Mouse (Mus musculus) hindbrain, embryonic 15.5 days (tissue): ENCODE data around the gene Itga10. TPM values are rescaled to one million over a fixed set of nuclear protein-coding genes. Genes with fewer than 3 reads are reported as not detected.
A peak's percentile ranks its signal among the peaks of the same experiment; 100 is the strongest.

Experiments
- ATAC-seq: fragments of 200-750 bp; cut with Nextera tagmentation; 2 replicates; pipeline ENCODE4 v1.8.0; 2017; ENCODE audit warnings: low read depth, moderate number of reproducible peaks, moderate TSS enrichment; ENCODE audit not compliant: low FRiP score
- H3K27ac ChIP-seq: fragments of 300-500 bp; sonication (generic); replicated peaks from 2 replicates; pipeline ENCODE4 v1.5.1; 2015; ENCODE audit warnings: mild to moderate bottlenecking, inconsistent platforms
- H3K27me3 ChIP-seq: fragments of 300-500 bp; sonication (generic); 2 replicates; pipeline ENCODE4 v1.6.1; 2015; ENCODE audit warnings: control low read depth, inconsistent platforms
- H3K36me3 ChIP-seq: fragments of 300-500 bp; sonication (generic); 2 replicates; pipeline ENCODE4 v1.6.1; 2015; ENCODE audit warnings: control low read depth, inconsistent platforms
- H3K4me1 ChIP-seq: fragments of 300-500 bp; sonication (generic); replicated peaks from 2 replicates; pipeline ENCODE4 v1.6.1; 2015; ENCODE audit warnings: control low read depth, inconsistent platforms
- H3K4me2 ChIP-seq: fragments of 300-500 bp; sonication (generic); 2 replicates; pipeline ENCODE4 v1.6.1; 2015; ENCODE audit warnings: moderate library complexity, mild to moderate bottlenecking, inconsistent platforms
- H3K4me3 ChIP-seq: fragments of 300-500 bp; sonication (generic); 2 replicates; pipeline ENCODE4 v1.5.1; 2015; ENCODE audit warnings: mild to moderate bottlenecking, inconsistent platforms
- H3K9ac ChIP-seq: fragments of 300-500 bp; sonication (generic); 2 replicates; pipeline ENCODE4 v1.6.1; 2015; ENCODE audit warnings: inconsistent platforms
- H3K9me3 ChIP-seq: fragments of 300-500 bp; sonication (generic); 2 replicates; pipeline ENCODE4 v1.6.1; 2016; ENCODE audit warnings: control low read depth, inconsistent platforms
- WGBS: fragments of 180-500 bp; shearing (Covaris S2); methylation state at CpG from one replicate; pipeline ENCODE4 v1.1.7; 2015; 5-methylcytosine and 5-hydroxymethylcytosine counted together
- polyA plus RNA-seq: library from polyadenylated mRNA; unstranded; fragments of >200 nt; fragmentation: Nextera tagmentation; extraction: Ambion mirVana; gene quantifications from 2 replicates; pipeline ENCODE4 v1.2.1, GENCODE M21; 2015

Itga10 gene
- 1.1 and 1.4 TPM in 2 replicates for polyA plus RNA-seq

GRCm38 (mm10) chr3:96645018-96645649 is at the start of gene Itga10:
Itga10 (plus strand) TSS chr3:96645584.
- no peaks in the 10 kb centered on the region for H3K27me3 ChIP-seq
- H3K36me3 ChIP-seq = peaks cover 22% of the 10 kb centered on the region
- WGBS = 65% methylated on average over 7 of the region's 7 CpGs
- H3K9ac ChIP-seq = no peak within 1 kb of the TSS
- H3K27ac ChIP-seq = no peak within 1 kb of the TSS
- no peaks in the 10 kb centered on the region for H3K9me3 ChIP-seq
- H3K4me3 ChIP-seq = no peak within 1 kb of the TSS
- H3K4me2 ChIP-seq = no peak within 1 kb of the TSS
- H3K4me1 ChIP-seq = no peaks in the 10 kb centered on the region
- no peak for ATAC-seq

DNA sequence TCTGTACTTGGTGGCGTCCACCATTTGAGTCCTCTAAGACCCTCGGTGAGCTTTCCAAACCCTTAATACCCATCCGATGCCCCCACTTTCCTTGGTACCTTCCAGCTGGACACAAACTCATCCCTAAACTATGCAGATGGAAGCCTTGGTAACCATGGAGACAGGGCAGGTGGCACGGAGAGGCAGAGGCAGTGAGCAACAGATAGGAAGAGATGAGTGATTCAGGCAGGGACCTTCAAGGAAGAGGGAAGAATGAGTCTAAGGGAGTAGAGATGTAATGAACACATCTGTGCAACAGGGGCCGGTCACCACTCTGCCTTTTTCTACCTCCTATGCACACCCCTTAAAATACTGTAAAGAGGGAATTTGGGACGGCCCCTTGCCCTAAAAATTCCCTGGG is 49.7 kb upstream of the Itga10 start:
- H3K9ac ChIP-seq = peak overlapping the region; percentile 70; the same call in 1 of the 2 replicates
- WGBS = 23% methylated on average over 6 of the region's 6 CpGs
- H3K36me3 ChIP-seq = no peaks in the 10 kb centered on the region
- H3K4me1 ChIP-seq = peaks cover 67% of the 10 kb centered on the region
- H3K4me2 ChIP-seq = peak overlapping the region; percentile 99
- H3K4me3 ChIP-seq = peak overlapping the region; percentile 52
- peak overlapping the region; percentile 75 for H3K27ac ChIP-seq
- no peaks in the 10 kb centered on the region for H3K27me3 ChIP-seq
- ATAC-seq = no peak
- no peaks in the 10 kb centered on the region for H3K9me3 ChIP-seq

DNA sequence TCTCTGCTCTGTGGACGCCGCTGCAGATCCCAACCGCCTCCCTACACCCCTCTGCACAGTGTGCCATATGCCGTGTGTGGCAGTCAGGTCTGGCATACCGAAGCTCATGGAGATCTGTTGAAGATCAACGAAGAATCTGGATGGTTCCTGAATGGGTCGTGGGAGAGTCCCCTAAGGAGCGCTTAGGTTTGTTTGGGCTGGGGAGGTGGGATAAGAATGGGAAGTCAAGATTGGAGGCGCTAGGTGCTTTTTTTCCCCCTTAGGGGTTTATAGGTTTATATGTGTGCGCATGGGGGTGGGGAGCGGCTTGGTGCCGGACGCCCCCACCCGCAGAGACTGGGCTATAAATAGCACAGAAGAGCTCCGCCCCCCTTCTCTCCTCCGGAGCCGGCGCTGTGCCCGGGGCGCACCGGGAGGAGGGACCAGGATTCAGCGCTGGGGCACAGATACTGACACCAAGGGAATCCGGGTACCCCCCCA is 49.1 kb upstream of the Itga10 start, which contains the start of gene Ankrd34a:
Gene Ankrd34a, plus strand, starts transcription at position 409 of the 480 bp plus-strand sequence.
- Histone ChIP-seq H3K4me2 (peak within 1 kb of the TSS; percentile 99), H3K27ac (peak within 1 kb of the TSS; percentile 75), H3K4me1 (peaks cover 68% of the 10 kb centered on the region), H3K36me3 (no peaks in the 10 kb centered on the region), H3K9me3 (no peaks in the 10 kb centered on the region), H3K9ac (peak within 1 kb of the TSS; percentile 70), H3K4me3 (peak within 1 kb of the TSS; percentile 52), H3K27me3 (no peaks in the 10 kb centered on the region)
- 2% methylated on average over 17 of the region's 23 CpGs for WGBS
- ATAC-seq = no peak

DNA sequence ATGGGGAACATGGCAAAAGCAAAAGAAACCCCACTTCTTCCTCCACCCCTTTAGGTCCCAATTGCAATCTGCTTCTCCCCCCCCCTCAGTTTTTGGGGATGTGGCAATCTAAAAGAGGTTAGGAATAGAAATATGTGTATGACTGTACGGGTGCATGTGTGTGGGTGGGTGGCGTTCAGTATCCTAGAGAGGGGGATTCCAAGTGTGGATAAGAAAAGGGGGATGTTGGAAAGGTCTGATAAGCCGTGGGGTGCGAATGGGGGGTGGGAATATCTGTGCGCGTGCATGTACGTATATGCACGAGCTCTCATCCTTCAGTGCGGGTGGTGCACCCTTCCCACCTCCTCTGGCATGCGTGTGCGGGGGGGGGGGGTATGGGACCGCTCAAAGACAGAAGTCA is 48.5 kb upstream of the Itga10 start:
- 0% methylated on average over 10 of the region's 12 CpGs for WGBS
- peaks cover 71% of the 10 kb centered on the region for H3K4me1 ChIP-seq

GRCm38 (mm10) chr3:96597435-96597891 is 47.9 kb upstream of the Itga10 start:
- H3K27me3 ChIP-seq = no peaks in the 10 kb centered on the region
- peak overlapping the region; percentile 52 for H3K4me3 ChIP-seq
- peak overlapping the region; percentile 99 for H3K4me2 ChIP-seq
- H3K9me3 ChIP-seq = no peaks in the 10 kb centered on the region
- no peak for ATAC-seq
- H3K36me3 ChIP-seq = no peaks in the 10 kb centered on the region
- under 1% methylated on average over 40 of the region's 40 CpGs for WGBS
- peak overlapping the region; percentile 70 for H3K9ac ChIP-seq
- peaks cover 75% of the 10 kb centered on the region for H3K4me1 ChIP-seq
- peak overlapping the region; percentile 75 for H3K27ac ChIP-seq

More for the DNA sequence above, 48.5 kb upstream of the Itga10 start:
- Histone ChIP-seq H3K9me3 (no peaks in the 10 kb centered on the region), H3K4me2 (peak overlapping the region; percentile 99), H3K27me3 (no peaks in the 10 kb centered on the region), H3K9ac (peak overlapping the region; percentile 70), H3K4me3 (peak overlapping the region; percentile 52), H3K36me3 (no peaks in the 10 kb centered on the region), H3K27ac (peak overlapping the region; percentile 75)
- ATAC-seq = no peak

- Histone ChIP-seq H3K36me3 (no peaks in the 10 kb centered on the region), H3K4me1 (peaks cover 75% of the 10 kb centered on the region), H3K9ac (peak overlapping the region; percentile 70), H3K4me3 (peak overlapping the region; percentile 52), H3K27ac (peak overlapping the region; percentile 75), H3K4me2 (peak overlapping the region; percentile 99), H3K9me3 (no peaks in the 10 kb centered on the region), H3K27me3 (no peaks in the 10 kb centered on the region)
- 3% methylated on average over 53 of the region's 54 CpGs for WGBS
- no peak for ATAC-seq
These were observed 47.0 kb upstream of the Itga10 start for GRCm38 (mm10) chr3:96598156-96599068.

GRCm38 (mm10) chr3:96599069-96599393 is 46.4 kb upstream of the Itga10 start:
- H3K4me3 ChIP-seq = peak overlapping the region; percentile 52
- no peaks in the 10 kb centered on the region for H3K36me3 ChIP-seq
- H3K4me2 ChIP-seq = peak overlapping the region; percentile 99
- no peaks in the 10 kb centered on the region for H3K27me3 ChIP-seq
- no peaks in the 10 kb centered on the region for H3K9me3 ChIP-seq
- peaks cover 81% of the 10 kb centered on the region for H3K4me1 ChIP-seq
- no peak for ATAC-seq
- 0 out of 2 replicates have a peak overlapping the region, but pooled peaks have one; percentile 6 for H3K9ac ChIP-seq
- H3K27ac ChIP-seq = no peak overlapping the region
- 46% methylated on average over 8 of the region's 8 CpGs for WGBS

GRCm38 (mm10) chr3:96599411-96599810 is 46.0 kb upstream of the Itga10 start:
- peaks cover 85% of the 10 kb centered on the region for H3K4me1 ChIP-seq

DNA sequence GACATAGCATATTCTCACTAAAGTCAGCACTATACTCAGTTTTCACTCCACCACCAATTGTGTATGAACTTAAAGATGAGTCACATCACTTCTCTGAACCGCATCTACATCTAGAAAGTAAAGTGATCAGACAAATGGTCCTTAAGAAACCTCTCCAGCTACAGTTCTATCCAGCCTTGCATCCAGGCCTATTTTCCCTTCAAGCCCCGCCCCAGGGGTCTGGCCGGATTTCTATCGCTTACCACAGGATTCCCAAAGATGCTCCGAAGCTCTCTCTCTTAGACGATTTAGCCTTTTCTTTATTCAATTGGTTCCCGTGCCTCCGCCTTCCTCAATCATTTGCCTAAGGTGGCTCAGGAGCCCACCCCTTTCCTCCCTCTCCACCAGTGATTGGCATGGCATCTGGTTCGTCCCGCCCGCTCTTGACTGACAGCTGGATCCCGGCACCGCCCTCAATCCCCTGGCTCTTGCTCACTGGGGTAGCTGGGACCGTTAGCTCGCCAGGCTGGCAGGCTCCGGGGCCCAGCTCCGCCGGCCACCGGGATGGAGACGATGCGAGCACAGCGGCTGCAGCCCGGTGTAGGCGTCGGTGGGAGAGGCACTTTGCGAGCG is 44.6 kb upstream of the Itga10 start, which contains the start of gene Lix1l:
Gene Lix1l, plus strand, starts transcription at position 511 of the 612 bp plus-strand sequence.
- Histone ChIP-seq H3K27ac (peak within 1 kb of the TSS; percentile 97), H3K4me1 (peaks cover 90% of the 10 kb centered on the region), H3K4me3 (peak within 1 kb of the TSS; percentile 86), H3K9me3 (no peaks in the 10 kb centered on the region), H3K9ac (peak within 1 kb of the TSS; percentile 89), H3K36me3 (no peaks in the 10 kb centered on the region), H3K27me3 (no peaks in the 10 kb centered on the region), H3K4me2 (peak within 1 kb of the TSS; percentile 70)
- ATAC-seq = peak; percentile 94
- under 1% methylated on average over 26 of the region's 27 CpGs for WGBS

More at GRCm38 (mm10) chr3:96599411-96599810, 46.0 kb upstream of the Itga10 start:
- no peaks in the 10 kb centered on the region for H3K27me3 ChIP-seq
- no peaks in the 10 kb centered on the region for H3K9me3 ChIP-seq
- H3K4me2 ChIP-seq = peak overlapping the region; percentile 99
- WGBS = 73% methylated on average over 3 of the region's 3 CpGs
- ATAC-seq = no peak
- H3K9ac ChIP-seq = 0 out of 2 replicates have a peak overlapping the region, but pooled peaks have one; percentile 6
- no peaks in the 10 kb centered on the region for H3K36me3 ChIP-seq
- peak overlapping the region; percentile 52; the same call in 1 of the 2 replicates for H3K4me3 ChIP-seq
- H3K27ac ChIP-seq = no peak overlapping the region

GRCm38 (mm10) chr3:96601251-96601787 is 44.1 kb upstream of the Itga10 start:
- WGBS = under 1% methylated on average over 35 of the region's 40 CpGs
- peaks cover 84% of the 10 kb centered on the region for H3K4me1 ChIP-seq
- peak; percentile 60 for ATAC-seq

More at GRCm38 (mm10) chr3:96601251-96601787, 44.1 kb upstream of the Itga10 start:
- Histone ChIP-seq H3K27ac (peak overlapping the region; percentile 97), H3K9me3 (no peaks in the 10 kb centered on the region), H3K9ac (peak overlapping the region; percentile 89), H3K4me3 (peak overlapping the region; percentile 86), H3K4me2 (peak overlapping the region; percentile 70), H3K36me3 (no peaks in the 10 kb centered on the region), H3K27me3 (no peaks in the 10 kb centered on the region)
